Mouse (Mus musculus) embryonic fibroblast, embryonic 13.5 days (primary cell): ENCODE measurements around the gene Pin1. TPM values are rescaled to one million over a fixed set of nuclear protein-coding genes. Genes with fewer than 3 reads are reported as not detected.
"Not testable (repeated sequence)": the region's sequence is repeated elsewhere in the genome, so short reads cannot be mapped to it uniquely, and the experiment has no call there.

Source experiments
- H3K27ac ChIP-seq: 2 replicates; pipeline ENCODE4 v1.5.1; 2012; ENCODE audit warnings: low read length, control low read depth, inconsistent platforms; ENCODE audit not compliant: insufficient read depth
- H3K4me1 ChIP-seq: 2 replicates; pipeline ENCODE4 v1.6.1; 2011; ENCODE audit warnings: low read length; ENCODE audit not compliant: control insufficient read depth, insufficient read depth
- H3K4me3 ChIP-seq: 2 replicates; pipeline ENCODE4 v1.5.1; 2011; ENCODE audit warnings: mild to moderate bottlenecking, control low read depth, low read length; ENCODE audit not compliant: insufficient read depth
- CTCF ChIP-seq: IDR thresholded peaks from 2 replicates; pipeline ENCODE4 v1.5.1; 2011; ENCODE audit warnings: mild to moderate bottlenecking, control low read depth, low read length, moderate library complexity, borderline replicate concordance; ENCODE audit not compliant: insufficient read depth
- POLR2A ChIP-seq: IDR thresholded peaks from 2 replicates; pipeline ENCODE4 v1.6.1; 2011; ENCODE audit warnings: low read depth, mild to moderate bottlenecking, control low read depth, low read length, moderate library complexity
- polyA plus RNA-seq: library from polyadenylated mRNA; stranded (reverse); fragments of >200 nt; gene quantifications from 2 replicates; pipeline ENCODE4 v1.2.4, GENCODE M21; 2011; ENCODE audit warnings: low read depth; ENCODE audit not compliant: missing spikeins, insufficient read length

The Pin1 gene
- polyA plus RNA-seq, result 18.6 and 20.3 TPM in 2 replicates

- TF ChIP-seq CTCF, result no peak
- TF ChIP-seq POLR2A, result peak; percentile 88
- H3K27ac ChIP-seq, result no peak within 1 kb of the TSS
- H3K4me1 ChIP-seq, result peaks cover 6% of the 10 kb centered on the region; the same call in 1 of the 2 replicates
- H3K4me3 ChIP-seq, result peak within 1 kb of the TSS; percentile 89
Observed at GRCm38 (mm10) chr9:20651602-20652259, at the start of gene Pin1. Pin1 (plus strand) TSS chr9:20652095.

GRCm38 (mm10) chr9:20606269-20606668 lies 45.6 kb upstream of the Pin1 start:
- no peak for TF ChIP-seq CTCF
- no peak for TF ChIP-seq POLR2A
- Histone ChIP-seq H3K4me1 (no peaks in the 10 kb centered on the region), H3K27ac (no peak overlapping the region), H3K4me3 (no peak overlapping the region)

GRCm38 (mm10) chr9:20607100-20607974 lies 44.6 kb upstream of the Pin1 start:
- TF ChIP-seq CTCF (no peak), POLR2A (peak; percentile 97)
- Histone ChIP-seq H3K4me3 (peak overlapping the region; percentile 61), H3K4me1 (no peaks in the 10 kb centered on the region), H3K27ac (peak overlapping the region; percentile 97)

DNA sequence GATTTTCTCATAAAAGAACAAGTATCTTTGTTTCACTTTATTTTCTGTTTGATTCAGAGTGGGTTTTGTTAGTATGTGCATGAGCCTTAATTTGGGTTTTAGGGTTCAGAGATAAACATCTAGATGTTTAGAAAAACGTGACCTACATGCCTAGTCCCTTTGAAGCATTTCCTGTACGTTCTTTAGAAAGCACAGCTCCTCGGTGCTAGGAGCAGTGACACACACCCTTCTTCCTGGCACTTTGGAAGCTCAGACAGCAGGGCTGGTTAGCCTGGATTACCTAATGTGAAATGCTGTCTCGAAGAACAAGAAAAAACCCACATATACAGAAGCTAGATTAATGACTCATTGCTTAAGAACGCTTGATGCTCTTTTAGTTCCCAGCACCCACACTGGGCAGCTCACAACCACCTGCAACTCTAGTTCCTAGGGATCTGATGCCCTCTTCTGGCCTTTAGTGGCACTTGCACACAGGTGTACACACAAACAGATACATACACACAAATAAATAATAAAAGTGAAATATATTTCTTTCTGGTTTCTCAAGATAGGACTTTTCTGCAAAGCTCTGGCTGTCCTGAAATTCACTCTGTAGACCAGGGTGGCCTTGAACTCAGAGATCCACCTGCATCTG lies 41.9 kb upstream of the Pin1 start:
- H3K4me3 ChIP-seq, result no peak overlapping the region
- no peaks in the 10 kb centered on the region for H3K4me1 ChIP-seq
- no peak overlapping the region for H3K27ac ChIP-seq
- no peak for TF ChIP-seq POLR2A
- TF ChIP-seq CTCF, result no peak

GRCm38 (mm10) chr9:20611976-20612375 lies 39.9 kb upstream of the Pin1 start:
- Histone ChIP-seq H3K4me1 (no peaks in the 10 kb centered on the region), H3K27ac (no peak overlapping the region), H3K4me3 (no peak overlapping the region)
- TF ChIP-seq POLR2A, result no peak
- TF ChIP-seq CTCF, result no peak

GRCm38 (mm10) chr9:20616685-20617084 lies 35.2 kb upstream of the Pin1 start:
- Histone ChIP-seq H3K27ac (no peak overlapping the region), H3K4me3 (no peak overlapping the region), H3K4me1 (no peaks in the 10 kb centered on the region)
- TF ChIP-seq CTCF (no peak), POLR2A (no peak)

- H3K4me3 ChIP-seq, result no peak overlapping the region
- H3K27ac ChIP-seq, result no peak overlapping the region
- no peaks in the 10 kb centered on the region for H3K4me1 ChIP-seq
- TF ChIP-seq CTCF, result no peak
- TF ChIP-seq POLR2A, result no peak
Observed at GRCm38 (mm10) chr9:20631332-20631731, 20.6 kb upstream of the Pin1 start.

DNA sequence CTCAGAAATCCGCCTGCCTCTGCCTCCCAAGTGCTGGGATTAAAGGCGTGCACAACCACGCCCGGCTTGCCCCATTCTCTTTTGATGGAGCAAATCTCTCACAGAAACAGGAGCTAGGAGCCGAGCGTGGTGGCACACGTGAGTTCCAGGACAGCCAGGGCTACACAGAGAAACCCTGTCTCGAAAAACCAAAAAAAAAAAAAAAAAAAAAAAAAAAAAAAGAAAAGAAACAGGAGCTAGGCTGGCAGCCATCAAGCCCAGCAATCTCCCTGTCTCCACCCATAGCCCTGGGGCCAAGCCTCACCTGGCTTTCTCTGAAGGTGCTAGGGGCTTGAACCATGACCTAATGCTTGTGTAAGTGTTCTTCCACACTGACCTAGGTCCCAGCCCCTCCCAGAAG lies 16.2 kb upstream of the Pin1 start:
- H3K27ac ChIP-seq, H3K4me1 ChIP-seq, H3K4me3 ChIP-seq: not testable (repeated sequence)

- Histone ChIP-seq H3K27ac (no peak overlapping the region), H3K4me1 (no peaks in the 10 kb centered on the region), H3K4me3 (no peak overlapping the region)
- no peak for TF ChIP-seq CTCF
- TF ChIP-seq POLR2A, result no peak
Observed at GRCm38 (mm10) chr9:20636256-20636655, 15.6 kb upstream of the Pin1 start.

DNA sequence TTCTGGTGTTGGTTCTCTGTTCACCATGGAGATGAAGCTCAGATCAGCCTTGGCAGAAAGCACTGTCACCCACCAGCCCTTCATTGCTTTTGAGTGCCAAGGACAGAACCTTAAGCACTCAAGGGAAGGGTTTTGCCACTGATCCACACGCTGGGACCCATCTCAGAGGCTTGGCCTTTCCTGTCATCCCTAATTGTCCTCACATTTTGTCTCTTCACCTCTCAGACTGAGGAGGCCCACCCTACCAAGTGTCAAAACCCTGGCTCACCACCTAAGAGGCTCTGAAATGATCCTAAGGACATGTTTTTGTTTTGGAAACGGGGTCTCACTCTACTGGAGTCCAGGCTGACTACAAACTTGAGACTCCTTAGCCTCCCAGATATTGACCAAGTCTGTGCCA lies 15.1 kb upstream of the Pin1 start:
- no peaks in the 10 kb centered on the region for H3K4me1 ChIP-seq
- no peak overlapping the region for H3K27ac ChIP-seq
- TF ChIP-seq CTCF (no peak), POLR2A (no peak)

More for the DNA sequence above, 15.1 kb upstream of the Pin1 start:
- H3K4me3 ChIP-seq, result no peak overlapping the region
